Mouse (Mus musculus) brain, adult 2 months (tissue): ENCODE data around the gene Ssr1.

Experiments
- DNase-seq: peaks from one replicate; pipeline ENCODE4 v3.0.0; 2011; ENCODE audit warnings: low read depth, low spot score

The Ssr1 gene

DNA sequence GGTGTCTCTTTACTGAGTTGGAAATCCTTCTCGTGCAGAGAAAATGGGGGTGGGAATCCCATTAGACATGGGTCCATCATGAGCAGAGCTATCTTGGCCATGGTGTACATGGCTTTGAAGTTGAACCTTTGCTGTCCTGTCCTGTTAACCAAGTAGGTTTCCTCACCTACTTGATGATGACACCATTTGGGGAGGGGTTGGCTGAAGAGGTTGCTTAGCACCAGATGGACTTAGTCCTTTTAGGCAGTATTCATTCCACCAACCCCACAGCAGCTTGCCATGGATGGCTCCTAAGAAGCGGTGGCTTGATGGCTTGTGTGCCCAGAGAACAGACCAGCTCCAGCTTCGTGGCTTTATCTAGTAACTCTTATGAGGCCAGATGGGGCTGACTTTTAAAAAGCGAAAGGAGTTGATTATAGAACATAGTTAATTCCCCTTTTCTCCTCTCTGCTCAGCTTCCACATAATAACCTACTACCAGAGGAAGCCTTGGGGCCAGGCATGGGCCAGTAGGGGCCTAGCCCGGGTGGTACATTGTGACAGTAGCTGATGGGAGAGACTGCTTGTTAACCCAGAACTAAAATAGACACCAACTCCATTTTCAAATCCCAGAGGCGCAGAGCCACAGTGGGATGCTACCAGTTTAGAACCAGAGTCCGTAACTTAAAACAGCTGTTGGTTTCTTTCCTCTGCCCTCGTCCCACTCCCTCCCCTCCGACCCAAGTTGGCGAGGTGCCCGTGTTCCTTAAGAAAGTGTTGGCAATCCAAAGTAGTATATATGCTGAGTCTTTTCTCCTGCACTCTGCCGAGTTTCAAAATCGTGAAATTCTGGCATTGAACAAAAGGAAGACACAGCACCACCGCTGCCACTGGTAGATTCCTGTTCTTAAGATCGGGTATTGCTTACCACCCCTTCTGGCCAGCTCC is 75.4 kb downstream of the Ssr1 start:
- DNase-seq: no peak
